Mouse (Mus musculus) layer of hippocampus, adult 18-20 months (tissue): ENCODE data around the gene Igfbp7. TPM values are rescaled to one million over a fixed set of nuclear protein-coding genes. Genes with fewer than 3 reads are reported as not detected.
A peak's percentile ranks its signal among the peaks of the same experiment; 100 is the strongest.

Experiments
- DNase-seq, 2 experiments: peaks; one replicate each; pipeline ENCODE4 v3.0.0; 2022; ENCODE audit warnings: low spot score in 2 of 2
- total RNA-seq, 2 experiments: library from RNA; stranded (reverse); gene quantifications; 2 replicates each; pipeline ENCODE4 v1.2.3; 2021

Gene Igfbp7
- total RNA-seq, 2 experiments from 2014 or later, result 21.4 to 23.5 TPM

DNA sequence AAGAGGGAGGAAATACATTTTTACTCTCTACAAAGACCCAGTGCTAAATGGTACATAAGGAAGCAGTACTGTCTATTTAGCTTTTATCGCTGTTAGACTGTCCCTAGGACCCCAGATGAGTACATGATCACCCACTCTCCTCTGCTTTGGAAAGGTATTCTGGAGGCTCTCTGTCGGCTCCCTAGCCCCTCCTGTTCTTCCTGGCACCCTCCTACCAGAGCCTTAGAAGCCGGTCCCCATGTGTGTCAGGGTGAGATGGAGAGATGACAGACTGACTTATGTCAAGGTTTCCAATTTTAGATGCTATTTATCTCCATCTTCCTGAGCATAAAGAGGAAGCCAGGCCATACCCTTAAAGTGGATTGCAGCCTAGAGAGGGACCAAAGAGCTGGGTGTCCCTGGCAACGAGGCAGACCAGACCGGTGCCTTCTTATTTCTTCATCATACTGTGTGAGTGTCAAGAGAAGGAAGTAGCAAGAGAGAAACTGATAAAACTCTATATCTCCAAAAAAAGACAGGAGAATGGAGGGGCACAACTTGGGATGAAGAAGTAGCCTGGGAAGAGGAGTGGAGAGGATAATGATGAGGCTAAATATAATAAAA, 2.3 kb downstream of the Igfbp7 start:
- DNase-seq, result no peak

DNA sequence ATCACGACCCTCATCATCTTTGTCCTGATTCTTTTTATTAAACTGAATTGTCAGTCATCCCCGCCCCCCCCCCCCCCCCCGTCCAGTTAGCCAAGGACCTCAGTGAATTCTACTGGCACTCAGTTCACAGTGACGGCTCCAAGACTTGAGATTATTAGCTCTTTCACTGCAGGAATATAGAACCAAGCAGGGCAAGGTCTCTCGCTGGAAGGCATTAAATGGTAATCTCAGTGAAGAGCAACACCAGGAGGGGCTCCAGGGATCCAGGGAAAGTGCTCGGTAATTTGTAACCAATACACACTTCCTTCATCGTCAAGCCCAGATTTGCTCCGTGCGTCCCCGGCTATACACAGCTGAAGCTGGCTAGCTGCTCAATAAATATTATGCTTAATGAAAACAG, 2.9 kb downstream of the Igfbp7 start:
- DNase-seq, result no peak

DNA sequence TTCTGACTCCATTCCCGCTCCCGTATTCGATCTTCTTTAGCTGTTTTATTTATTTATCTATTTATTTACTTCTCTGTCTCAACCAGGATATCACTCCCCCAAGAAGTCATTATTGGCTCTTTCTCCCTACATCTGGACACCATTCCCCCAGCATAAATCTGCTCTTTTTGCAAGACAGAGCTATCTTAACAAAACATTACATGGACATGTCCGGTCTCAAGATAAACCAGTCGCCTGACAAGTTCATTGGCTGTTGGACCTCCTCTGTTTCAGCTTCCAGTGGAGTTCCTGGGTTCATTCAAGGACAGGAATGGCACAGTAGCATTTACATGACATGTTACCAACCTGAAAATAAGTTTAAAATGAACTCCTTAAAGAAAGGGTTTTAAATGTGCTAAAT, 4.9 kb downstream of the Igfbp7 start:
- DNase-seq, result no peak

DNA sequence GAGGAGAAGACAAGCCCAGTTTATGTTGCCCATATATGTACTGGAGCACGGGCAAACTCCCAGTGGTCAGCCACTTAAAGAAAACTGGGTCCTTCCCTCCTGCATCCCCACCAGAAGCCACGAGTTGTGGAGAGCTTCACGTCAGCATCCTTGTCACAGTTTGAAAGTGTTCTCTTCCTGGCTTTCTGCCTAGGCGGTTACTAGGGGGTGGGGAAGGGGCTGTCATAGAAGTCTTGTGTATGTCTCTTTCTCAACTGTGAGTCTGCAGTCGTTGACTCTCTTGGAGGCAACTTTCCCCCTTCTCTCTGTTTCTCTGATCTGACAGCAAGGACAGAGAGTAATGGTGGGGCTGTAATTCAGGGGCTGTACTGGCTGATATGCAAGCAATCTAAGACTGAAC, 5.7 kb downstream of the Igfbp7 start:
- no peak for DNase-seq

DNA sequence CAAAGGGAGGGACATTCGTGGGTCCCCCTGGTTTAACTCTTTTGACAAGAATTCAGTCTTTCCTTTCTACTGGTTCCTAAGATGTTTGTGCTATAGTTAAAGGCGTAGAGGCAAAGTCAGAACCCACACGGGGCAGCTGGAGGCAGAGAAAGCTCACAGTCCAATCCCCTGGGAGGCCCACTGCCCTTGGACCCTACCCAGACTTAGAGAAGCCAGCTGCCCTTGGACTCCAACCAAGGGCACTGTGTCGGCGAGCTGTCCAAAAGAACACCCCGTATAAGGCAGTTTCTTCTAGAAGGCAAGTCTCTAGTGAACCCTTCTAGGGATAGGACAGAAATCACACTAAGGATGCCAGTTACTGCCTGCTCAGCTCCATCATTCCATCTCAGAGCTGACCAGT, 7.0 kb downstream of the Igfbp7 start:
- no peak for DNase-seq

DNA sequence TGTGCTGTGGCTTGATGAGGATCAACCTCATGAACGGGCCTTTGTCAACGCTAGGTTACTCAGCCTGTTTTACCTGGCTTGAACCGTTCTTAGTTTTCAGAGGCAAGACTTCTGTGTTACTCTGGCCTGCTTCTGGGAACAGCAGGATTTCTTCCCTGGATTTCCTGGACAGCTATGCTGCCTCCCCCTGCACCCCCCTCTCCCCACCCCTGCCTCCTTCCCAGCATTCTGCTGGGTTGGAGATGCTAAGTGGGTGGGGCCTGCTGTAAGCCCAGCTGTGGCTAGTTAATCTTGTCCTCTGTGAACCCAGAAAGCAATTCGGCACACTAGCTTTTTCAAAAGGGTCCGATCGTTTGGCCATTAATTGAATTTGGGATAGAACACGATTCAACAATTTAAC, 7.7 kb downstream of the Igfbp7 start:
- no peak for DNase-seq

DNA sequence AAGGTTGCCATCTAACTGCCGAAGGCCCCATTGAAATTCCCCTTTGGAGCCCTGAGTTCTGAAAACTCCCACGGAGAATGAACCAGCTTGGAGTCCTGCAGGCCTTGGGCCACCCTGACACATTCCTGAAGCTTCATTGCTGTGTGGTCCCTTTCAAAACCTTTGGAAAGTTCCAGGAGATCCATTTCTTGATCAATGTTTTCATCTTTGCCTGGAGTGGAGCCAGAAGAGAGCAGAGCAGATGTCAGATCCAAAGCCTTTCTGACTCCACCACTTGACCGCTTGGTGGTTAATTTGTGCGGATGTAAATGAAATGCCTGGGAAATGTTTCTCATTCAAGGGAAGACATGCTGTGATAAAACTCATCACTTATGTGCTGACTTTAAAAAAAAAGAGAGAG, 8.8 kb downstream of the Igfbp7 start:
- DNase-seq, result no peak

DNA sequence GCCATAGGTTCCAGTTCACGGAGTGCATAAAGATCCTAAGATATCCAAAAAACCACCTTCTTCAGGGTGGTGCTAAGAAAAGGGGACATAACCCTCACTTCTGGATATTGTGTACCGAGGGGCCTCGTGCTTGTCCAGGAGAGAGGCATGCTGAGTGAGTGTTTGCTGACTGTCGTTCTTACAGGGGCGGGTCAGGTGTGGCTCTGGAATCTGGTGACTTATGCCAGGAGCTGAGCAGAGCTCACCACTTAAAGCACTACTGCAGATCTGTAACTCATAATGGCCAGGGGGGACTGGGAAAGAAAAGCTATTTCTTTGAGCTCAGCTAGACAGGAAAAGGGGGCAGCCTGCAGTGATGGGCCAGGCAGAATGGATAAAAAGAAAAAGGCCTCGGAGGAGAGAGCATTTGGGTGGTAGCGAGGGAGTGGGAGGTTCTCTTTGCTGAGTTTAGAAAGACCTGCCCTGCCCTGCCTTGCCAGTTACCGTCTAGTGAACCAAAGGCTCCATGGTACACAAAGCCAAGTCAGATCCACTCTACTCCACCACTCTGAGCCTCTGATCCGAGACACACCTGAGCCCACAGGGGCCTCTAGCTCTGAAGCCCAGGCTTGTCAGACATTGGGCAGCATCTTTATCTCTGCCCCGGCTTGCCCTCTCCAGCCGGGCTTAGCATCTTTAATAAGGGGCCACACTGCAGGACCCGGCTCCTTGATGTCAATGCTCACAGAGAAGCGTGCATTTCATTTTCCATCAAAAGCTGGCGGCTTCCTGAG, 9.4 kb downstream of the Igfbp7 start:
- no peak for DNase-seq

DNA sequence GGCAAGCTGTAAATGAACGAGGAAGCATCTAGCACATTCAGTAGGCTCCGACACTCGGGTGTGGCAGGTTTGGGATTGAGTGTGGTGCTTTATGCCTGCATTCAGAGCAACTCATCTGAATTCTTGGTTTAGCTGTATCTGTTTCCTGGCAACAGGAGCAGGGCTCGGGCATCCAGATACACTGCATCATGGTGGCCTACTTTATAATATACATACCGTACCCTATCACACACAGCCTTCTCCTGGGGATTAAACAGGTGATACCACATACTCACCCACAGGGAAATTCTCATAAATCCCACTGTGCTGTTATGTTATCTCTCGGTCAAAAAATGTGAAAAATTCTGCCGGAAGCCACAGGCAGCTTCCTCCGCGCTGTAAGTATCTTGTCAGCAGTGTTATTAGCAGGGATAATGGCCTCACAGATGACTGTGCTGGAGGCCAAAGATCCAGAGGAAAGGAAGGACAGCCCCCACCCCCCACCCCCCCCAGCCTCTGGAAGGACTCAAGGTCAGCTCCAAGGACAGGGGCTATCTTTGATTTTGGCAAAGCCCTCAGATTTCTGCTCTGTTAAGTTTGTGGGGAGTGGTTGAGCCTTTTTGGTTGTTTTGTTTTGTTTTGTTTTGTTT, 13.7 kb downstream of the Igfbp7 start:
- peak in 1 of 2 experiments; percentile 10 for DNase-seq

DNA sequence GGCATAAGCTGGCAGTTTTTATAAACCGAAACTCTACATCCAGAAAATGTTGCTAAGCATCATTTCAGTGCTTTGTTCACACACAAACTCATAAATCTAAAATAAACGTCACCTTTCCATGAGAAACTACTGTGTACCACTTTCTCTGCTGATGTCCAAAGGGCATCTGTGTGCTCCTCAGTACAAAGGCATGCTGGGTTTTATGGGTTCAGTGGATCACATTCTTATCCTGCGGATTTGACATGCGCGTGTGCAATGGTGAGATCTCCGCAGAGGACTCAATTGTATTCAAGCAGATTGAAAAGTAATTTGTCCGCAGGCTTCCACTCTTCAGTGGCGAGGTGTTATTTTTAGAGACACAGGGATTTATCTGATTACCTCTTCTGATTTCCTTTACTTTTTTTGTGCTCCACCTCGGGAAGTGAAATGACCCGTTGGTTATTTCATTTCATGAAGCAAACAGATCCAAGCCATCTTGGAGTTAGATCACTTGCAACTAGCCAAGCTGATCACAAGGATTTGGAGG, 14.7 kb downstream of the Igfbp7 start:
- DNase-seq, result no peak

DNA sequence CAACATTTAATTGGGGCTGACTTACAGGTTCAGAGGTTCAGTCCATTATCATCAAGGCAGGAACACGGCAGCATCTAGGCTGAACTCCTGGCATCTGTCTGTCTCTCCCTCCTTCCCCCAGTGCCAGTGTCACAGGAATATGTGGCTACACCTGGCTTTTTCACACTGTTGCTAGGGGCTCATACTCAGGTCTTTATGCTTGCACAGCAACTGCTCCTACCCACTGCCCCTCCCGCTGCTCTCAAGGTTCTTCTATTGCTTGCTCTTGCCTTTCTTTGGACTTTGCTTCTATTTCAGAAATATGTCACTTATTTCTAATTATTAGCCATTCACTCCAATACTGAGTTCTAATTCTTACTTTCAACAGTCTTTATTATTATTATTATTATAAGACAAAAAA, 17.6 kb downstream of the Igfbp7 start:
- DNase-seq, result no peak

DNA sequence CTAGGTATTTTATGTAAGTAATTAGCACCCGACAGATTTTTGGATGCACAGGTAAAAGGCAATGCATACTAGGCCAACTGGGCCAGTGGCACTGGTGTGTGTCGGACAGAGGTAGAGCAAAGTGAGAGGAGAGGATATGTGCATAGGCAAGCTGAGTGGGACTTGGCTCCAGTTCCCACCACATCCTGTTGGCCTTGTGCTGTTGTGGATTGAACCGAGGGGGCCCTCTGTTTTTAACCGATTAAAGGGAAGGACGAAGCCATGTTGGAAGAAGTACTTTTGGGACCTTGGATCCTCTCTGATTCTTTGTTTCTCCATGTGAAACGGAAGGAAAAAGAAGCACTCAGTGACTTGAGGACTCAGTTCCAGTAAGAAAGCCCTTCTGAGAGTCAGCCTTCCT, 19.5 kb downstream of the Igfbp7 start:
- no peak for DNase-seq

DNA sequence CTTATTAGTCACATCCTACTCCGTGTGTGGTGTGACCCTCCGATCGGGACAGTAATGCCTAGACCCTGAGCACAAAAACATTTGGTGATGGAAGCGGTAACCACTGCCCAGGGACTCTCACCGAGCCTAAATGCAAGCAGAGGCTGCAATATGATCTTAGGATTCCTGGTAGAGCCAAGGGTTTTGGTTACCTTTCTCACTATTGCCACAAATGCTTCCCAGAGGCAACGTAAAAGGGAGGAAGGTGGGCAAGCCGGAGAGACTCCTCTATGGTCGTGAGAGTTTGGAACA, 20.5 kb downstream of the Igfbp7 start:
- no peak for DNase-seq

DNA sequence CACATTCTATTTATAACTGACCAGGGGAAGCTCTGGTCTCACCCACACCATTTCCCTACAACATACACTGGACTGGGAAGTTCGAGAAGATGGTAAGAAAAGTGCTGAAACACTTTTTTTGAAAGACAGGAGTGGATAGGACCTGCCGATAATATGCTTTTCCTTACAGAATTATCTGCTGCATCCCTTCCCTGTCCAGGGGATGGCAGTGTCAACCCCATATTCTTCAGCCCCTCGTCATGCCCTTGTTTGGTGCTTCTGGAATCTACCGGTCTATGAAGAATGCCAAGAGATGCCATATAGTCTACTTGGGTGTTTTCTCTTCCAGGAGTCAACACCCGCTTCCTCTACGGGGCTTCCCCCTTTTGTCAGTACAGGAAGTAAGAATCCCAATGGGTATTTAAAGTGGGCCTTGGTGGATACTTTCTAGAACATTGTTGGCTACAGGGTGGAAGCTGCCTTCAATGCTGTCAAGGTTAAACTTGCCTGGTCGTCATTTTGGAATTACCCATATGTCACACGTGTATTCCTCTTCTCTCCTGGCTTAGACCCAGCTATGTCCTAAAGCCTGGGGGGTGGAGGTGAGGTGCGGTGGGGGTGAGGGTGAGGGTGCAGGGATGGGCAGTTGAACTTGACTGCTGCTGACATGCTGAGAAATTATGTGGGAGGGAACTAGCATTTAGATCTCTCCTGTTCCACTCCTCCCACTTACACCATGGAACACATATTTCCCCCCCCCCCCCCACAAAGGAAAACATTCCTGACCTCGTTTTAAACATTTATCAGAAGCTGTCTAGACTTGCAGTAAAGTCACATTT, 21.0 kb downstream of the Igfbp7 start:
- no peak for DNase-seq

DNA sequence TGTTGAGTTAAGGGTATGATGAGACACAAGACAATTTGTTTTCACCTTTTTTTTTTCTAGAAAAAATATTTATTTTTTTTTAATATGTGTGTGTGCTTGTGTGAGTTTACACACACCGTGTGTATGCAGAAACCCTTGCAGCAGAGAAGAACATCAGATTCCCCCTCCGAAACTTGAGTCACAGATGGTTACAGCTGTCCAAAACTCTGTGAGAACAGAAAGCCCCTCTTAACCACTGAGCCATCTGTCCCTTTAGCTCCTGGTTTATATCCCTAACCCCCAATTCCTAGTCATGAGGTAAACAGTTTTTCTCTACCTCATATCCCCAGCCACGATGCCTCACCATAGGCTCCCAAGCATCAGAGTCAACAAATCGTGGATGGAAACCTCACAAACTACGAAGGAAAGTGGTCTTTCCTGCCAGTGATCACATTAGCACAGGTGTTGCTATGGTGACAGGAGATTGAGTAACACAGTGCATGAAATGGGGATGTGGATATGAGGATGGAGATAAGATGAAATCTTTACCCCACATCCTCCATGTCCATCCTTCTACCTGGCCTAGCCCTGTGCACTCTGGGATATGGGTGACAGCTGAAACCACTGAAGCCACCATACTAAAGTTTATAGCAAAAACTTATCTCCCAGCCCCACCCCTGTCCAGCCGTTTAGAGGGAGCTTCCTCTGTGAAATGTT, 21.8 kb downstream of the Igfbp7 start:
- DNase-seq, result no peak

DNA sequence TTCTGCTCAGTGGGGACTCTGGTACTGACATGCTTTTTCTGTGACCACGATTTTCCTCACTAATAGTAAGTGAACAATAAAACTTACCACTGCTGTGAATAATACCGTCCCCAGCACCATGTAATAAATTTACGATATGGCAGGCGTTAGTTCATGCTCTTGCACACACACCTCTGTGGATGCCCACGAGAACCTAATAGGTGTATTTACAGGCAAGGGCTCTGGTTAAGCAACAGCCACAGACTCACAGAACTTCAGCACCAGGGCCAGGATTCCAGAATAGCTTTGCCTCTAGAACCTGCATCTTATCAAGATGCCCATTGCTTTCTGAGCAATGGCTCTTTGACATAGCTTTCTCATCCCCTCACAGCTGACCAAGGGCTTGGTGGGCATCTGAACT, 22.6 kb downstream of the Igfbp7 start:
- DNase-seq, result no peak

DNA sequence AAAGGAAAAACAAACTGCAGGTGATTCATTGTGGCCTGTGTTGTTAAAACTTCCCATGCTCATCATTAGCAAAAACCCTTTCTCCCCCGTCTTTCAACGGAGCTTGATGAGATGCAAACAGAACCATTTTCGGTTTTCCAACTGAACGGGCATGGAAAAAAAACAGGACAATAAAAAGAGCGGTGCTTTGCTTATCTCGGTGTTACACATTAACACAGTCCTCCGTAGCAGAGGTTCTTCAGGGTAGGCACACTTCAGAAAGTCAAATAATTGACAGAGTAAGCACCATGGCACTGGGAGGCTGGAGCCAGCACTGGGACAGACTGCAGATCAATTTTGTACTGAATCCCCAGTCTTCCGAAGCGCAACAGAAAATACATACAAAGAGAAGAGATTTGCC, 23.1 kb downstream of the Igfbp7 start:
- no peak for DNase-seq

DNA sequence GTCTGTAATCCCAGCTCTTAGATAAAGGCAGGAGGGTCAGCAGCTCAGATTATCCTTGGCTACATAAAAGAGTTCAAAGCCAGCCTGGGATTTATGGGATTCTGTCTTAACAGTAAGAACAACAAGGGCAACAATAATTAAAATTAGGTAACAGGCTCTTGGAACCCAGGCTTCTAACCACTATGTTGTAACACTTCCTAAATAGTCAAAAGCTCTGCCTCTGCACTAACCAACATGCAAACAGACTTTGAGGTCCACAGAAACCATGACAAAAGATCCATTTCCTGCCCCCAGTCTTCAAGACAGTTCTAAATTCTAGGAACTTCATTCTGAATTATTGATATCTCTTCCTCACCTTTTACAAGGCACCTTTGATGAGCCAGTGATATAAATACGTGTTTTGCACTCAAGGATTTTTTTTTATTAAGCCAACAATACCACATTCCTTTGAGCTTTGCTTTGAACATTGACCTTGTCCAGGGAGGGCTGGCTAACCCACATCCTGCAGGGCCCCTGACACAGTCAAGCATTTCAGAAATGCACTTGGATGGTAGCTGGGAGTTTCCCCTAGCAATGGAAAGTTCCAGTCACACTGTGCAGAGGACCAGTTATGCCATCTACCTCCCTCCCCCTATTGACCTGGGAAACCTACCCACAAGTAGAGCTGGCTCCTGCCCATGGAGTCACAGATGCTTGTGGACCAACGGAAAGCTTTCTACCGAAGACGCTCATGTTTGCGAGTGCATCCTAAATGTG, 23.9 kb downstream of the Igfbp7 start:
- no peak for DNase-seq

DNA sequence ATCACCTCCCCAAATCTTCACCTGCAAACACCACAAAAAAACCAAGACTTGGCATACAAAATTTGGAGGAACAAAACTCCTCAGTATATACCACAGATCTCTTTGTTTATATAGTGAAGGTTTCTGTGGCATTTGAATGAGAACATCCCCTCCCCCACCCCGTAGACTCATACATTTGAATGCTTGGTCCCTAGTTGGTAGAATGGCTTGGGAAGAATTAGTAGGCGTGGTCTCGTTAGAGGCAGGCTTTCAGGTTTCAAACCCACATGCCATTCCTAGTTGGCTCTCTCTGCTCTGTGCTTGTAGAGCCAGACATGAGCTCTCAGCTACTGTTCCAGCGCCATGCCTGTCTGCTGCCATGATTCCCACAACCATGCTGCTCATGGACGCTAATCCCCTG, 26.2 kb downstream of the Igfbp7 start:
- DNase-seq, result no peak

DNA sequence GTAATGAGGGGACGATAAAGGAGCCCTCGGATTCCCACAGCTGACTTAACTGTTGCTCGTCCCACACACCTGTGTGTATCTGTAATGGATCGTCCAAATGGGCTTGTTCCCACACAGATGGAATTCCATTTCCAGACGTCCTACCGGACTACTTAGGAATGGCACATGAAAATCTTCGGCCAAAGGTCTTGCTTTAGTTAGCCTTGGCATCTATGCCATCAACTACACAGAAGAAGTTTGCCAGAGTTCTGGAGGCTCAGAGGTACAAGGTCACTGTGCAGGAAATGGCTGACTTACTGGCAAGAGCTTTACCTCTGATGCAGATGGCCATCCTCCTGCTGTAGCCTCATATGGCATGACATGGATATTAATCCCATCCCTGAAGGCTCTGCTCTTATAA, 26.6 kb downstream of the Igfbp7 start:
- no peak for DNase-seq
